Mouse (Mus musculus): ENCODE results near the gene Usf1.

Usf1 gene

GRCm38 (mm10) chr1:171410947-171411484, at the start of gene Usf1:
TSS of gene Usf1 (plus strand) at chr1:171411313.
- DNase-seq (ENCODE audit: low read depth), result peak; percentile 96

- DNase-seq (ENCODE audit: low read depth), result peak; percentile 49
Observed at GRCm38 (mm10) chr1:171365934-171366333, 45.2 kb upstream of the Usf1 start.

- DNase-seq (ENCODE audit: low read depth), result peak; percentile 46
Observed at GRCm38 (mm10) chr1:171369845-171370556, 41.1 kb upstream of the Usf1 start, which contains the start of gene Nectin4. TSS of gene Nectin4 (plus strand) at chr1:171370099.

- DNase-seq (ENCODE audit: low read depth), result no peak
Observed at GRCm38 (mm10) chr1:171372880-171373279, 38.2 kb upstream of the Usf1 start.

- DNase-seq (ENCODE audit: low read depth), result no peak
Observed at GRCm38 (mm10) chr1:171373946-171374345, 37.2 kb upstream of the Usf1 start.

- DNase-seq (ENCODE audit: low read depth), result peak; percentile 89
Observed at GRCm38 (mm10) chr1:171375646-171376097, 35.4 kb upstream of the Usf1 start.

GRCm38 (mm10) chr1:171378298-171378697, 32.8 kb upstream of the Usf1 start:
- no peak for DNase-seq (ENCODE audit: low read depth)

GRCm38 (mm10) chr1:171379935-171380599, 31.0 kb upstream of the Usf1 start:
- DNase-seq (ENCODE audit: low read depth), result peak; percentile 69

- DNase-seq (ENCODE audit: low read depth), result peak; percentile 26
Observed at GRCm38 (mm10) chr1:171382096-171382620, 29.0 kb upstream of the Usf1 start.

- DNase-seq (ENCODE audit: low read depth), result no peak
Observed at GRCm38 (mm10) chr1:171384361-171384760, 26.8 kb upstream of the Usf1 start.

- no peak for DNase-seq (ENCODE audit: low read depth)
Observed at GRCm38 (mm10) chr1:171385171-171385570, 25.9 kb upstream of the Usf1 start.

GRCm38 (mm10) chr1:171387099-171387498, 24.0 kb upstream of the Usf1 start:
- peak; percentile 62 for DNase-seq (ENCODE audit: low read depth)

GRCm38 (mm10) chr1:171388376-171389102, 22.6 kb upstream of the Usf1 start, which contains the start of gene Arhgap30:
TSS of gene Arhgap30 (plus strand) at chr1:171388954.
- peak; percentile 98 for DNase-seq (ENCODE audit: low read depth)

- peak; percentile 93 for DNase-seq (ENCODE audit: low read depth)
Observed at GRCm38 (mm10) chr1:171390101-171390500, 21.0 kb upstream of the Usf1 start.

GRCm38 (mm10) chr1:171401821-171402220, 9.3 kb upstream of the Usf1 start:
- no peak for DNase-seq (ENCODE audit: low read depth)

GRCm38 (mm10) chr1:171402991-171403390, 8.1 kb upstream of the Usf1 start:
- no peak for DNase-seq (ENCODE audit: low read depth)

GRCm38 (mm10) chr1:171407263-171407662, 3.9 kb upstream of the Usf1 start:
- no peak for DNase-seq (ENCODE audit: low read depth)

GRCm38 (mm10) chr1:171410231-171410630, 882 bp upstream of the Usf1 start:
- no peak for DNase-seq (ENCODE audit: low read depth)

- DNase-seq (ENCODE audit: low read depth), result no peak
Observed at GRCm38 (mm10) chr1:171411492-171411941, 404 bp downstream of the Usf1 start.

GRCm38 (mm10) chr1:171412001-171412441, 908 bp downstream of the Usf1 start:
- peak; percentile 74 for DNase-seq (ENCODE audit: low read depth)

- DNase-seq (ENCODE audit: low read depth), result peak; percentile 42
Observed at GRCm38 (mm10) chr1:171412446-171412845, 1.3 kb downstream of the Usf1 start.

- no peak for DNase-seq (ENCODE audit: low read depth)
Observed at GRCm38 (mm10) chr1:171413608-171414007, 2.5 kb downstream of the Usf1 start.
